Mouse (Mus musculus): ENCODE data around the gene Faim2.

Faim2 gene

DNA sequence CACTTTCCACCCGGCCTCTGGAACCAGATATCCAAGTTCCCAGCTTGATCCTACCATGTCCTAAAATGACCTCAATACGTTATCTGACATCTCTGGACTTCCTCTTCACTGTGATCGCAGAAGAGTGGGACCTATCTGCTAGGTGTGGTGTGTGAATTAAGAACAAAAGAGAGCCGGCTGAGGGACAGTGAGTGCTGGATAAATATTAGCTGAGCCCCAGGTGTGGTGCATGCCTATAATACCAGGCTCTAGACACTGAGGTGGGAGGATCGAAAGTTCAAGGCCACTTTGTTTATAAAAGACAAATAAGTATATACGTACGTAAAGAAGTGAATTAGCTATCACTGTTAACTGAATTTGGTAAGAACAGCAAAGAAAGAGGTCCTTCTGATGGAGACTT is 18.1 kb downstream of the Faim2 start:
- no peak for DNase-seq (ENCODE audit: low spot score in 2 of 2)

GRCm38 (mm10) chr15:99505324-99506095 is 22.5 kb downstream of the Faim2 start:
- DNase-seq (ENCODE audit: low spot score in 2 of 2), result no peak

DNA sequence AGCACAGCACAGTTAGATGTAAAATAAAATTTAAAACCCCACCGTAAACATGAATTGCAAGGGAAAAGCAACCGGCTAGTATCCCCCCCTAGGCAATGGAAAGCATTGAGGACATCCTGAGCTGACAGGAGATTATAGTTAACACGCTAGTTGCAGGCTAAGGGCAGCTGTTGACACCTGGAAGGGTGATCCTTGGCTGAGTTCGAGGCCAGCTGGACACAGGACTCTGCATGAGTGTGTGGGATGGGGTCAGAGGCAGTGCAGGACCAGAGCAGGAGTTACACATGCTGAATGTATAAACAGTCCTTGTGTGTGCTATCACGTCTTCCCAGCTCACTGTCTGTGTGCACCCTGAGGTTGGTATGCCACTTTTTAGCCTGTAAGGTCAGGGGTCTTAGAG is 24.7 kb downstream of the Faim2 start:
- DNase-seq (ENCODE audit: low spot score in 2 of 2), result no peak

DNA sequence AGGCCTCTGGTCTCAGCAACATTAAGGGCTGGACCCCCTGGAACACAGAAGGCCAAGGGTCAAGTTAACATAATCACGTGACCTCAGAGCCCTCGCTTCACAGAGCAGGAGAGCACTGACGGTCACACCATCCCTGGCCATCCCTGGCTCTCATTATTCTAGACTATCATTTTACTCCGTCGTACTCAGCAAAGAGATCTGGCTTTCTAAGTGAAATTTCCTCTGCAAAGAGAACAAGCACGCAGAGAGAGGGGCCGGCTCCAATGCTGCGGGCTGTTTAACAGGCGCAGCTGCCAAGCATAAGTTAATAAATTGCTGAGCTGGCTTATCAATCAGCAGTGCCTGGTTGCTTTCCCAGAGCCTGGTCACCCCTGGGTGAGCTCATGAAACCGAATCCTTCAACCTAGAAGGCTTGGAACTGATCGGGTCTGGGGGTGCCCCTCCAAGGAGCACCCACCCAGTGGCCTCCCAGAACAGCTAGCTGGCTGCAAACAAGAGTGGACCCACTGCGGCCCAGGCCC is 25.6 kb downstream of the Faim2 start:
- no peak for DNase-seq (ENCODE audit: low spot score in 2 of 2)

DNA sequence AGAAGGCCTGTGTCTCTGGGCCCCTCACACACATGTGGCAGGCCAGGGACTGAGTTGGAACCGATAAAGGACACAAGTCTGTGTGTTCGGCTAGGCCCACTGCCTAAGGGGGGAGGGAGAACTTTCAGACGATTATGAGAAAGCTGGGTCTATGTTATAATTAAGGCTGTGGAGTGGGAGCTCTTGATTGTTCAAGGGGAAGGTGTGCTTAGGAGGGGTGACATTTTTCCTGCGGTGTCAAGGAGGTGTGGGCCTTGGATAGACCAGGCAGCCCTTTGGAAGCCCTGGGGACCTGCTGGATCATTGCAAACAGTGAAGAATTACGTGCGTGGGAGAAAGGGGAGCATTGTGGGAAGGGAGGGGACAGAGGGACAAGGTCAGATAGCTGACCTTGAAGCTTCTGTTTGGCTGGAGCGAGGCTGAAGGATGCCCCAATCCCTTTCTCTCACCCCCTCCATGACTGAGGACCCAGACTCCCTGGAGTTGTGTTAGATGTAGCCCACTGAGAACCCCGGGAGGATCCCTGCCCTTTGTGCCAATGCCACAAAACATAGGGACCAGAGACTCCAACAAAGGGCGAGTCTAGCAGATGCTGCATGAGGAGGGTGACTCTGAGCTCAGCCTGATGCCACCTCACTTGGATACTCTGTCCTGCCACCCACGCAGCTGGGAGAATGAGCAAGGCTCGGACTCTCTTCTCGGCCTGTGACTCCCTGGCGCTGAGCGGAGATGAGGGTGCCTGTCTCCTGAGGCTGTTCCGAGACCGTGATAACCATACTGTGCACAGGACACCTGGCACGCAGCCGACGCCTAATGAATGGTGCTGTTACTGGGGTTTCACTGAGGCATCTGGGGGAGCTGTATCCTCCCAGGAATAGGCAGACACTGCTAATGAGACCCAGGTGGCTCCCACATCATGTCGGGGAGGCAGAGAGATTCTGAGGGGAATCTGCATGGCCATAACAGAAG is 26.4 kb downstream of the Faim2 start:
- peak in 1 of 2 experiments; percentile 41 for DNase-seq (ENCODE audit: low spot score in 2 of 2)

DNA sequence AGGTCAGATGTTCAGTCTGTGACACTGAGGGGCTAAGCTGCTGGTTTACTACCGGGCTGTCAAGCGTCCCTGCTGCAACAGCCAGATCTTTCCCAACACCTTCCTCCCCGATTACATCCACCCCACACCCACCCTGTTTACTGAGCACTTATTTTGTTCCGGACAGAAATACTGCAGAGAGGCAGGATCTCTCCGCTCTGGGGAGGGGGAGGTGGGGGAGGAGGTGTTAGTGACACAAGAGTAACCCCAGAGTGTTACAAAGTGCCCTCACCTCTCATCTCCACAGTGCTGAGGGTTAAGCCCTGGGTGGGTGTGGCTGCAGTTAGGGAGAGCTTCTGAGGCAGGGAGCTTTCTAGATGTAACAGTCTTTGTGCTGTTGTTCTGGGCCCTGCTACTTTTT is 27.6 kb downstream of the Faim2 start:
- no peak for DNase-seq (ENCODE audit: low spot score in 2 of 2)

DNA sequence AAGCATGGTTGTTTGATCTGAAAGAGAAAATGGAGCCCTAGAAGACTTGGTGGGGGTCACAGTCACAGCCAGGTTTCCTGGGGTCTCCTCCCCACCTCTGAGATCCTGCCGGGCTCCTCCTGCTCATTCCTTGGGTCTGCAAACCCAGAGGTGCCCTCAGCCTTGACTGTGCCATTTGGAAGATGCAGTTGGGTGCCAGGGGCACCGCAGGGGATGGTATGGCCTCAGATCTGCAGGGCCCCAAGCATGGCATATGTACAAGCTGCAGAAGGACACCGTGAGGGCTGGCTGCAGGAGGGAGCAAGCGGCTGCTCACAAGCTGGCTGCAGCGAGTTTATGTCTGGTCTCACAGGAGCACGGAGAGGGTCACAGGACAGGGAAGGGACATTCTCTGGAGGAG is 28.2 kb downstream of the Faim2 start:
- DNase-seq (ENCODE audit: low spot score in 2 of 2), result no peak

DNA sequence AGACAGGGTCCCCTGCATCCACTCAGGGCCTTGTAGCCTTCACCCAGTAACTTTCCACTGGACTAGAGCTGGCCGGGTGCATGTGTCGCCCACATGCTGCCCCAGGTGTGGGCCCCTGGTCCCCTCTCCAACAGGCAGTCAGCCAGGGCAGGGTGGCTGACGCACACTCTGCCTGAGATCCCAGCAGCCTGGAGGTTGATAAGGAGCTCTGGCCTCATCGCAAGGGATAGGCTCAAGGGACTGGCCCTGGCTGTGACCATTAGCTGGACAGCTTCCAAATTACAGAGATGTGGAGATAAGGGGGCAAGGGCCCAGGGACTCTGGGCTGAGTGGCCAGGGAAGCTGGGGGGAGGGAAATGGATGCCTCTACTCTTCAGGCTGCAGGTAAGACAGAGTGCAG is 29.2 kb downstream of the Faim2 start:
- DNase-seq (ENCODE audit: low spot score in 2 of 2), result no peak

DNA sequence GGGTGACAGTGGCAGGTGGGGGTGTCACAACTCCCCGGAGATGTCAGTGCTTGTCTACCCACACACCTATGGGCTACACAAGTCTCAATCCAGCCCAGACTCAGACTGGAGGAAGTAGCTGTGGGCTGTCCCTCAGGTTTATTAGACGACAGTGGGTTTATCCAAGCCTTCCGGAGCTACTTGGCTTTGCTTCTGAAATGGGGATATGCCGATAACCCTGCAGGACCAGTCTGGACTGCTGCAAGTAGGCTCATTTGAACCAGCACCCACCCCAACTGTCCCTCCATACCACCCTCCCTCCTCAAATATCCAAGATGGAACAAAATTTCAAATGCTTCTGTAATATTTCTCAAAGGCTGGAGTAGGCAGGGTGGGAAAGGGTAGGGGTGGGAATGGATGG is 29.6 kb downstream of the Faim2 start:
- DNase-seq (ENCODE audit: low spot score in 2 of 2), result no peak

DNA sequence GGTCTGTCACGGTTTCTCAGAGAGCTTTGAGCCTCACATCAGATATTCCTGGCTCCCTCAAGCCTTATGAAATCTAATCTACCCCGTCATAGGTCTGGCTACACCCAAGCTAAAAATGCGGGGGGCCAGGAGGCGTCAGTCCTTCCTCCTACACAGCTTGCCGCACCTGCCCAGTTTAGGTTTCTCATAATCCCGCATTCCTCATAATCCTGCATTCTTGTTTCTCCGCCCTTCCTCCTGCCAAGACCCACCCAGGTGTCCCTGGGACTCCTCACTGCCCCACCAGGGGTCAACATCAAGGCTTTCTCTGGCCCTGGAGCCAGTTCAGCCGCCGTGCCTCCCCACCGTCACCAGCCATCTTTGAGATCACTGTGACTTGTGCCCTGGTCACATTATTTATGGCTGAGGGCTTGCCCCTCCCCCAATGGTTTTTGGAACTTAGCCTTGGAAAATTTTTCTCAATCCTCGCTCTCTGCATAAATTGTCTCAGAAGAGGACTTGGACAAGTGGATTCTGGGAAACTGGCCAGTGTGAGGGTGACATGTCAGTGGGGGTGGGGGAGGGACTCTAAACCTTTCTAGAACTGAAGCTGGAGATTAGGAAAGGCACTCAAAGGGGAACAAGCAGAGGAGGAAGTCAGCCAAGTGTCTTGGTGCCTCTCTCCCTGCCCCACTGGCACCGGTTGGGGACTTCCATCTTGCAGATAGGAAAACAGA is 30.3 kb downstream of the Faim2 start:
- DNase-seq (ENCODE audit: low spot score in 2 of 2), result peak; percentile 40 to 47

DNA sequence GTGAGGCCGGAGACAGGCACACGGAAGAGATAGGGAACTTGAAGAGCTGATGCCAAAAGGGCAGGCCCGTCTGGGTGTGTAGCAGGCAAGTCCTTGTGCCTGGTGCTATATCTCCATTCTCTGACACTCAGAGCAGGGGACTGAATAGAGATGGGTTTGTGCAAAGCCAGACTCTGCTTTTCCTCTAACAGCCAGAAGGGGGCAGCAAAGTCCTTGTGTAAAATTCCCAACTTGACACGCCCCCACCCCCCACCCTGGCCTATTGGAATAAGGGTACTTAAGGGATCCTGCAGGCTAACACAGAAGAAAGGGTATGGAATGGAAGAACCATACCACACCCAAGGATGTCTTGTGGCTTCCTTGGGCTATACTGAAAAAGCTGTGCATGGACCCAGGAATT is 30.9 kb downstream of the Faim2 start:
- DNase-seq (ENCODE audit: low spot score in 2 of 2), result peak in 1 of 2 experiments; percentile 45

- no peak for DNase-seq (ENCODE audit: low spot score in 2 of 2)
These were observed 43.2 kb downstream of the Faim2 start for GRCm38 (mm10) chr15:99484745-99485144.

- DNase-seq (ENCODE audit: low spot score in 2 of 2), result no peak
These were observed 52.2 kb downstream of the Faim2 start for GRCm38 (mm10) chr15:99475814-99476213.

- peak; percentile 73 to 78 for DNase-seq (ENCODE audit: low spot score in 2 of 2)
These were observed 53.4 kb downstream of the Faim2 start, which contains the start of gene Bcdin3d for GRCm38 (mm10) chr15:99474576-99474926. TSS of gene Bcdin3d (minus strand) at chr15:99474730.

DNA sequence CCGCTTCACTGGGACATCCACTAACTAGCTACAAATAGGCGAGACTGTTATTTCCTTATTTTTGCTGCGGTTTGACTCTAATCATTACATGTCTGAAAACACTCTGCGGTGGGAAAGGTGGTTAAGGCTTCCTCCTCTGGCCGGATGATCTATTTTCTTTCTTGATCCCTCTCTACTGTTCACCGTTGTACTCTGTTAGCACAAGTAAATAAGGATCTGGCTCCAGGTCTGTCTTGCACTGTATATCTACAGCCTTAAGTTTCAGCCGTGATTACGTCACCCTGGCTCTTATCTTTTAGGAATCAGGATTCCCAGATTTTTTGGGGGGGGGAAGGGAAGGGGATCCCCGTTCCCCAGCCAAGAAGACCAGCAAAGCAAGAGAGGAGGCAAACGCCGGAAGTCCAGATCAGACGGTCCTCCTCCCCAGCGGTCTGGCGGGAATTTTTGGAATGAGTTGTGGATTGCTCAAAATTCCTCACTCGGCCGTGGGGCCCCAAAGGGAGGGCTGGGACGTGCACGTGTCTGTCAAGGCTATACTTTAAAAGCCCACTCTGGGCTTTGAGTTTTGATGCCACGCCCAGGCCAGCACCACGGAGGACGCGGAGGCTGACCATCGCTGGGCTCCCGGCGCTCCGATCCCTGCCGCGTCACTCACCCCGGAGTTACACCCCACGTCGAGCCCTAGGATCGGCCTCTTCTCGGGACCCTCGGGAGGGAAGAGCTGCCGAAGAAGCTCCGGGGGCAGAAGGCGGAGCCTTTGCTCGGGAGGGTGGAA is 54.0 kb downstream of the Faim2 start:
- DNase-seq (ENCODE audit: low spot score in 2 of 2), result no peak

DNA sequence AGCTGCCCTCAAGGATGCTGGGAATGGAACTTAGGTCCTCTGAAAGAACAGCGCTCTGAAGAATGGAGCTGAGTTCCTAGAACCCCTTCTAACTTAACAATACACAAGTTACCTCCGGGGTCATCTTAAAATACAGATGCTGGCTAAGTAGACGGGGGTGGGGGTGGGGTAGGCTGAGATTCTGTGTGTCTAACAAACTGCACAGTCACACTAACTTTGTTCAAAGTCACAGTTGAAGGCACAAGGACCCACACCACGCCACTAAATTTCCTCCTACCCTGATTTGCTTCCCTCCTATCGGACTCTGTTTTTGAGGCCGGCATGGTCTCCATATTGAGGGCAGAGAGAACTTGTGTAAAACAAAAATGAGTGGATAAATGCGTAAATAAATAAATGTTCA is 55.0 kb downstream of the Faim2 start:
- no peak for DNase-seq (ENCODE audit: low spot score in 2 of 2)

- DNase-seq (ENCODE audit: low spot score in 2 of 2), result no peak
These were observed 56.3 kb downstream of the Faim2 start for GRCm38 (mm10) chr15:99471677-99472063.

- peak in 1 of 2 experiments; percentile 48 for DNase-seq (ENCODE audit: low spot score in 2 of 2)
These were observed 56.8 kb downstream of the Faim2 start for GRCm38 (mm10) chr15:99470971-99471676.

- no peak for DNase-seq (ENCODE audit: low spot score in 2 of 2)
These were observed 57.7 kb downstream of the Faim2 start for GRCm38 (mm10) chr15:99470224-99470761.

DNA sequence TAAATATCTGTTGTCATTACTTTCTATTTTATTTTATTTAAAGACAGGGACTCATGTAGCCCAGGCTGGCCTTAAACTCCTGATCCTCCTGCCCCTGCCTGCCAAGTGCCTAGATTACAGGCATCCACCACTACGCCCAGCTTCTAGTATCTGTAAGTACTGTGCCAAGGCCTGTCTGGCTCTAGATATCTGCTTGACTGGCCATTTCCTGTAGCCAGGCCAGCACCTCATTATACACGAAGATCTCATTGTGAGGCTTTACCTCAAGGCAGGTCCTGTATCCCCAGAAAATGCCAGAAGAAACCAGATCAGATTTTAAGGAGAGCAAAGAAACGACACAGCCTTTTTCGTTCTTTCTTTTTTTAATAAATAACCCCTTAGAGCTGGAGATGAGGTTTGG is 58.2 kb downstream of the Faim2 start:
- no peak for DNase-seq (ENCODE audit: low spot score in 2 of 2)

All from frontal cortex, postnatal 14 days (tissue).